Mouse (Mus musculus) CD4-positive, CD25-positive, alpha-beta regulatory T cell, adult 9 weeks (primary cell): ENCODE measurements around the gene Gm6871. TPM values are rescaled to one million over a fixed set of nuclear protein-coding genes. Genes with fewer than 3 reads are reported as not detected.

Experiments
- polyA plus RNA-seq: library from polyadenylated mRNA; unstranded; fragments of 100-300 nt; shearing (Covaris generic); gene quantifications from one replicate; pipeline ENCODE4 v1.2.1, GENCODE M21; 2017

Gm6871 gene
- not detected for polyA plus RNA-seq

GRCm38 (mm10) chr7:41573562-41573961 lies at the start of gene Gm6871:
Gm6871 (minus strand) TSS chr7:41573662.

GRCm38 (mm10) chr7:41599034-41599813 lies 25.8 kb upstream of the Gm6871 start, which contains the start of gene 2610021A01Rik:
2610021A01Rik (plus strand) TSS chr7:41599230.

GRCm38 (mm10) chr7:41499389-41500049 lies 73.9 kb downstream of the Gm6871 start, which contains the start of the genes Gm20449 and AW146154:
Gm20449 (minus strand) TSS chr7:41499417.
AW146154 (minus strand) TSS chr7:41499890.

Other genes with a start within 250 kb of the Gm6871 start
- 42.9 TPM for gene AI987944, start 180.3 kb downstream of the Gm6871 start, polyA plus RNA-seq
- 0.05 TPM for gene Vmn2r57, start 125.0 kb downstream of the Gm6871 start, polyA plus RNA-seq
- not detected for gene Gm20449, start 74.2 kb downstream of the Gm6871 start, polyA plus RNA-seq
- 15.8 TPM for gene AW146154, start 73.8 kb downstream of the Gm6871 start, polyA plus RNA-seq
- 32.0 TPM for gene 2610021A01Rik, start 25.6 kb upstream of the Gm6871 start, polyA plus RNA-seq
- 12.5 TPM for gene Zfp788, start 59.5 kb upstream of the Gm6871 start, polyA plus RNA-seq